Mouse (Mus musculus) bone marrow macrophage, adult 2 months (primary cell): ENCODE results near the gene Lurap1l.

Experiments used
- CTCF ChIP-seq: IDR thresholded peaks from 2 replicates; pipeline ENCODE4 v1.5.1; 2012; ENCODE audit warnings: low read depth, mild to moderate bottlenecking, low read length, moderate library complexity
- POLR2A ChIP-seq: IDR thresholded peaks from 2 replicates; pipeline ENCODE4 v1.6.1; 2012; ENCODE audit warnings: mild to moderate bottlenecking, low read depth, low read length, borderline replicate concordance

- TF ChIP-seq POLR2A: no peak
- TF ChIP-seq CTCF: no peak
These were observed 45.5 kb downstream of the Lurap1l start for GRCm38 (mm10) chr4:80955942-80956341.
